Mouse (Mus musculus) T-helper 1 cell (primary cell): ENCODE data around the gene Pan2.
"Not testable (repeated sequence)": the region's sequence is repeated elsewhere in the genome, so short reads cannot be mapped to it uniquely, and the experiment has no call there.

Source experiments
- in situ Hi-C: fragments of 300-600 bp; cut with MboI, MseI; formaldehyde crosslinking; loops from one replicate; pipeline ENCODE4 v1.15.1; 2025; ENCODE audit warnings: high pct_unique_total_duplicates

Gene Pan2

DNA sequence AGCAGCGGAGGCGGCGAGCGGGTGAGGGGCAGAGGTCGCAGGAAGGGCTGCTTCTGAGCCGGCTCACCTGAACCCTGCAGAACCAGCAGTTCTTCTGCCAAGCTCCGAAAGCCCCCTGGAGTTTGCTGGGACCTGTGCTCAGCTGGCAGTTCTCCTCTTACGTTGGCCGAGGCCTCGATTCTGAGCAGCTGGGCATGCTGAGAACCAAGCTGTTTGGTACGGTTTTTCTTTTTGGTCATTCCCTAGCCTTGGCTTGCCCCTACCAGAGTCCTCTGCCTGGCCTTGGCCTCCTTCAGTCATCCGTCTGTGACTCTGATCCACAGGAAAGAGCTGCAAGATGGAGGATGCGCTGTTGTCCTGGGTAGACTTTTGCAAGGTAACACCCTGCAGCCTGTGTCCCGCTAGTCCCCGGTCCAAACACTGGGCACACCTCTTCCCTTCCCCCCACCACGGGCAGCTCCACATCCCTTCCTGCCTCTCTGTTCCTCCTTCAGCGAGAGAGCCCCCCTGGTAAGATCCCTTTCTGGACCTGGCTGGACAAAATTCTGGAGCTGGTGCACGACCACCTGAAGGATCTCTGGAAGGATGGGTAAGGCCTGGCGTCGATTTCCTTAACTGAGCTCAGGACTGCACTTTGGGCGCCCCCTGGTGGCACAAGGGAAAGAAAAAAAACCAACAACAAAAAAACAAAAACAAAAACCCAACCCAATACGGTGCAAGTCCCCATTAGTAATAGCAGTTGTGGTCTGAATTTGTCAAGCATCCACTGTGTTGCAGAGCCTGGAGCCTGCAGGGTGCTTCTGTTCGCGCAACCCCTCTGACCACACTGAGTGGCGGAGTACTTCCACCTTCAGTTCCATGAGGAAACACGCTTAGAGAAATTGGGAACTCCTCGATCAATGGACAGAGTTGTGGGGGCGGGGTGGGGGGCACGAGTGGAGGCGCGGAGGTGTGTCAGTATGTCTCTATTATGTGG, 19.2 kb upstream of the Pan2 start:
- in situ Hi-C loops = no loop called here

- in situ Hi-C loops = not testable (repeated sequence)
These were observed 12.5 kb upstream of the Pan2 start for GRCm38 (mm10) chr10:128290594-128290993.

GRCm38 (mm10) chr10:128296370-128297090, 6.6 kb upstream of the Pan2 start:
- in situ Hi-C loops = no loop called here

DNA sequence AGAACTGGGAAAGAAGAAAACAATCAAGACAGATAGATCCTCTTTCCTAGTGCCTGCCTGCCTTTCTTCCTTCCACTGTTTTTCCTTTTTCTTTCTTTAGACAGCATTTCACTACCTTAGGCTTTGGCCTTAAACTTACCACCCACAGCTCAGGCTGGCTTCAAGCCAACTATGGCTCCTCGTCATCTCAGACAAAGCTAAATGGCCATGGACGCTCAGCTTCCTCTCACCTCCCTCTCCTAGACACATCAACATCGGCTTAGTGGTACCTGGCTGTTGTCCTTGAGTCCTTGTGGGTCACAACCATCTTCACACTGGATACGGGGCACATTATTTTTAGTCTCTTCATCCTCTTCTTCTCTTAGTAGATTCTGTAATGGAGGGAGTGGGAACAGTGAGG, 5.9 kb upstream of the Pan2 start:
- in situ Hi-C loops = no loop called here

DNA sequence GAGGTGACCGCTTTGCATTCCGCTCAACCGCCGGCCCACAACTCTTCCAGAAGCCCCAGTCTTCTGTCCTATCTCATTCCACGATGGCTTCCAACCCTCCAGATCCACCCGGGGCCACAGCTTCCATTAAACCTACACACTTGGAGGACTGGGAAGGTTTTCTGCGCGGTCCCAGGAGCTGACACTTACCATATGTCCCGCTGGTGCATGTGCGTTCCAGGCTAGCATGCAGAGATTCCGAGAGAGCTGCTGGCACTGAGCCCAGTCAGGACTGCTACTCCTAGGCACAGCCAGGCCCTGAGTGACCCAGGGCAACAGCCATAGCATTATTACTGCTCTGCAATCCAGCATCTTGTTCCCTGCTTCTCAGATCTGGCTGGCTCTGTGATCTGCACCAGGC, 5.5 kb upstream of the Pan2 start:
- in situ Hi-C loops = no loop called here

GRCm38 (mm10) chr10:128298243-128298642, 4.9 kb upstream of the Pan2 start:
- in situ Hi-C loops = no loop called here

- in situ Hi-C loops = no loop called here
These were observed 4.4 kb upstream of the Pan2 start, which contains the start of gene Il23a for GRCm38 (mm10) chr10:128298702-128299171. Gene Il23a, minus strand, starts transcription at chr10:128298752.

- in situ Hi-C loops = no loop called here
These were observed 778 bp upstream of the Pan2 start for GRCm38 (mm10) chr10:128302357-128302756.

DNA sequence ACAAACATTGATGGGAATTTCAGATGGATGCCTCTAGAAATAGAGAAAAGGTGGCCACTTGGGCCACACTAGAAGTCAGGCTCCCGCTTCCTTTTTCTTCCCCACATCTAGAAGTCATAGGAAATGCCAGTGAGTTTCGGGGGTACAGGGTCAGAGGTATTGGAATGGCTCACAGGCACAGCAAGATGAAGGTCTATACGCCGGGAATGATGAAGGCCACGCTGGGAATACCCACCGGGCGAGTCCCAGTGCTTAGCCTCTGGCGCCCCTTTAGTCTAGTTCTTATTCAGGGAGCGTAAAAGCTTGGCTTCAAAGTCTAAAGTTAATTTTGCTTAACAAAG, 380 bp upstream of the Pan2 start:
- in situ Hi-C loops = no loop called here

DNA sequence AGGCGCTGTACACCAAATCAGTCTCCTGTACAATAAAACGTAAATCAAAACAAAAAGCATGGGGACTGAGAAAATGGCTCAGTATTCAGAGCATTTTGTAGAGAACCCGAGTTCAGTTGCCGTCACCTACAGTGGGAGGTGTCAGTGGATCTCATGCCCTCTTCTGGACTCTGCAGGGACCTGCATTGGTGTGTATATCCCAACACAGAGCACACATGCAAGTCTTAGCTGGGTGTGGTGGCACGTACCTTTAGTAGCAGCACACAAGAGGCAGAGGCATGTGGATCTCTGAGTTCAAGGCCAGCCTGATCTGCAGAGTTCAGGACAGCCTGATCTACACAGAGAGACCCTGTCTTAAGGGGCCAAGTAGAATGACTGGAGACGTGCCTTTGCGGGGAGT, 6.5 kb downstream of the Pan2 start:
- in situ Hi-C loops = no loop called here

GRCm38 (mm10) chr10:128310177-128310576, 7.0 kb downstream of the Pan2 start:
- in situ Hi-C loops = no loop called here

DNA sequence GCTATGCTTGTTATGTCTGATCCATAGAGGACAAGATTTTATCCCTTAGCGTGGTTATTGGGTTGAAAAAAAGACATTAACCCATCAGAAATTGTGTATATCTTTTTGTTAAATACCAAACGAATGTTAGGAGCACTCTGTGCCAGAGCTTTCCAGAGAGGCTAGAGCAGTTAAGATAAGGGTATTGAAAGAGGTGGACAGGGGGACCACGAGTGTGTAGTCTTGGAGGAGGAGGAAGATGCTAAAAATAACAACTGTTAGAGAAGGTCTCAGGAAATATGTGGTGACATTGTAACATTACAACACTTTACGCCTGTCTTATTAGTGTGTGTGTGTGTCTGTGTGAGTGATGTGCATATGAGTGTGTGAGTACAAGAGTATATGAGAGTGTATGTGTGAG, 7.8 kb downstream of the Pan2 start:
- in situ Hi-C loops = no loop called here

GRCm38 (mm10) chr10:128315578-128315977, 12.4 kb downstream of the Pan2 start:
- in situ Hi-C loops = no loop called here

GRCm38 (mm10) chr10:128321641-128322040, 18.5 kb downstream of the Pan2 start:
- in situ Hi-C loops = no loop called here

DNA sequence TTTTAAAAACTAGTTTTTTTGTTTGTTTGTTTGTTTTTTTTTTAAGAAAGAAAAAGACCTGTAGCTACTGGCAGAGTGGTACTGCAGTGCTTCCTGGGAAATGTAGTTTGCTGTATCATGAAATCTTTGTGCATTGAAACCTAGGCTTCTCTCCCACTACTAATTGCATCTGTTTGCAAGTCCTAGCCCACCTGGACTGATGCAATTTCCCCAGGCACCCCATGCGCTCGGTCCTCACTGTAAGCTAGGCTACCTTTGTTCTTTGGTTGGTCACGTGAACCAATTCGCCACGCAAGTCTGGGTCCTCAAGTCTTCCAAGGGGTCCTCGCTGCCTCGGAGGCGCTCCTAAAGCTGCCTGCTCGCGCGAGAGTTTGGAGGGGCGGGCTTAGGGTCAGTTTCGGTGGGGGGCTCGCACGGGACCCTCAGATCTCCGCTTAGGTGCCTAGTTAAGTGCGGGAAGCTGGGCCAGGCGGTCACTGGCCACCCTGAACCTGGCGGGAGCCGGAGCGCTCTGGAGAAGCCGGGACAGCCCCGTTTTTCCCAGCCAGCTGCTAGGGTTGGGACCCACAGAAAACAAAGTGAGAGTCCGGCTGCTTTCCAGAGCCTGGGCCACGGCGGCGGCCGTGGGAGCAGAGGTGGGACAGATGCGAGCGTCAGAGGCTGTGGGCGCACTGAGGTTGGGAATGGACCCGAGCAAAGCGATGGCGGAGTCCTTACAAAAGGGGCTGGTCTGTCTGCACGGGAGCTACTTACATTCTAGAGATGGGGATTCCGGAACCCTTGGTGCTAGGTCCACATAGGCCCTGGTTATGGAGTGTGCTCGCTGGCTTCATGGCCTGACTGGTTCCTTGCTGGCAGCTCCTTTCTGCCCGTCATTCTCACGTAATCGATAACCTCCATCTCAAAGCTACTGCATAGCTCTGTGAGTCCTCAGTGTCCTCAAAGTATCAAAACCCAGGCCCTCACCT, 19.3 kb downstream of the Pan2 start, which contains the start of gene Cnpy2:
Cnpy2 (plus strand) TSS at position 319 of the 968 bp plus-strand sequence.
- in situ Hi-C loops = no loop called here

DNA sequence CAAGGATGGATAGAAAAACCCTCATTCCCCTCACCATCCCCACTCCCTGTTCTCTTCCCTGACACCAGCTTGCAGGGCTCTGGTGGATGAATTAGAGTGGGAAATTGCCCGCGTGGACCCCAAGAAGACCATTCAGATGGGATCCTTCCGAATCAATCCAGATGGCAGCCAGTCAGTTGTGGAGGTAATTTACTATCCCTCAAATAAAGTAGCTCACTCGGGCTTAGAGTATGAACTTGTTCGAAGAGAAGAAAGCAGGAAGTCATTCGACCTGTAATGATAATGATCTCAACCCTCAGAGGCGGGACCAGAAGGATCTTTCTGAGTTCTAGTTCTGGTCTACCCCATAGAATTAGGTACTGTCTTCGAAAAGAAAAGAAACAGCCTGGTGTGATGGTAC, 20.4 kb downstream of the Pan2 start:
- in situ Hi-C loops = no loop called here

GRCm38 (mm10) chr10:128326825-128327224, 23.7 kb downstream of the Pan2 start:
- in situ Hi-C loops = no loop called here

DNA sequence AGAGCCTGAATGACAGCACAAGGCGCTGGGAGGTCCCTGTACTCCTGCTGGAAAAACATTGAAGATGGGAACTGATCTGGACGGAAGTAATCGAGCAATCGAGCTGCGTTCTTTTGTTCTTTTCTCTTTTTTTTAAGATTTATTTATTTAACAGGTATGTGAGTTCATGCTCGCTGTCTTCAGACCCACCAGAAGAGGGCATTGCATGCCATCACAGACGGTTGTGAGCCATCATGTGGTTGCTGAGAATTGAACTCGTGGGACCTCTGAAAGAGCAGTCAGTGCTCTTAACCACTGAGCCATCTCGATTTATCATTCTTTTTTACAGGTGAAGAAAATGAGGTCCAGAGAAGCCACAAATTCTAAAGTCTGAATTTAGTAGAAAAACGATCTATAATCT, 24.5 kb downstream of the Pan2 start:
- in situ Hi-C loops = no loop called here

- in situ Hi-C loops = not testable (repeated sequence)
These were observed 29.5 kb downstream of the Pan2 start for GRCm38 (mm10) chr10:128332358-128333249.

- in situ Hi-C loops = no loop called here
These were observed 32.4 kb downstream of the Pan2 start for GRCm38 (mm10) chr10:128335582-128335981.
